Mouse (Mus musculus) thymus, adult 2 months (tissue): ENCODE results near the gene Diaph3.

Experiments
- CTCF ChIP-seq: fragments of 200-500 bp; IDR thresholded peaks from 2 replicates; pipeline ENCODE4 v1.5.1; 2012; ENCODE audit warnings: mild to moderate bottlenecking, control low read depth, low read length, moderate library complexity, borderline replicate concordance; ENCODE audit not compliant: control insufficient read depth, poor library complexity, insufficient read depth; ENCODE audit errors: extremely low read depth
- POLR2A ChIP-seq: fragments of 200-500 bp; IDR thresholded peaks from 2 replicates; pipeline ENCODE4 v1.6.1; 2012; ENCODE audit warnings: mild to moderate bottlenecking, low read length, control low read depth, moderate library complexity; ENCODE audit not compliant: control insufficient read depth, poor library complexity, insufficient read depth; ENCODE audit errors: extremely low read depth

DNA sequence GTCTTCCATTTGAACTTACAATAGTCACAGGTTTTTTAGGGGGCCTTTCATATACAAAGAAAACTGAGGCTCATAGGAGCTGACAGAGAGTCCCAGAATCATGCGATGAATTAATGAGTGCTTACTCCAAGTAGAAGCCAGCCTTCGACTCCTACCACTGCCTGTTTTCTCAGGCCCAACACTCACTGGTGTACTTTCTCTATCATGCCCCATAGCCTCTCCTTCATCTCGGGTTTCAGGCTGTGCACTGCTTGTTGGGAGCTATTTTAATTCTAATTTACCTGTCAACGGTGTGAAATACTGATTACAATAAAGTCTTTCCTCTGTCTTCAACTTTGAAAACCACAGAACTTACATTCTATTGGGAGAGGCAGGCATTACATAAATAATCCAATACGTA is 449.7 kb downstream of the Diaph3 start:
- TF ChIP-seq CTCF (no peak), POLR2A (no peak)
